Mouse (Mus musculus) small intestine, adult 2 months (tissue): Measurements from ENCODE around the gene Tst.

Source experiments
- CTCF ChIP-seq: fragments of 200-500 bp; IDR thresholded peaks from 2 replicates; pipeline ENCODE4 v1.5.1; 2012; ENCODE audit warnings: low read depth, mild to moderate bottlenecking, control low read depth, inconsistent platforms, low read length, moderate library complexity, mixed read lengths; ENCODE audit not compliant: insufficient replicate concordance, insufficient read length; ENCODE audit errors: extremely low read depth
- POLR2A ChIP-seq: fragments of 200-500 bp; IDR thresholded peaks from 2 replicates; pipeline ENCODE4 v1.6.1; 2012; ENCODE audit warnings: low read depth, mild to moderate bottlenecking, control low read depth, inconsistent platforms, low read length, moderate library complexity

DNA sequence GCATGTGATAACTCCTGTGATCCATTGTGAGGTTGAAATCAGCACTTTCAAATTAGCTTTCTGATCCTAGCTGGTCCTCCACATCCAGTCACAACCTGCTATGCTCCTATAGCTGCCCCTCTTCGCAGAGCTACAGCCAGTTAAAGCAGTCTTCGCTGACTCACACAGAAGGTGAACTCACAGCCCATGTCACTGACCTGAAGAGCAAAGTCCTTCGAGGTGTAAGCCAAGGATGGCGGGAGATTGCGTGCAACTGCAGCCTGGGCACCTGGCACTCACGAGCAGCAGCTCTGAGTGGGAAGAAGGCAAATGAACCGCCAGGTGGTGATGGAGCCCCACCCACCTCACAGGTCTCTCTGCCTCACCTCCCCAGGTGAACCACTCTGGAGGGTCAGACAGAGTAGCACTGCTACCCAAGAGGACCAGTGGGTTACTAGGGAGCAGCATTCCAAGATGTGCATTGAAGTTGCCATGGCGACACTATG, 10.2 kb downstream of the Tst start, which contains the start of gene Tex33:
- TF ChIP-seq POLR2A (no peak), CTCF (no peak)
